Mouse (Mus musculus) cerebellum, adult 11 months (tissue): ENCODE measurements around the gene Ift20.
"Not testable (repeated sequence)": the region's sequence is repeated elsewhere in the genome, so short reads cannot be mapped to it uniquely, and the experiment has no call there.

Source experiments
- DNase-seq: peaks from one replicate; pipeline ENCODE4 v3.0.0; 2022

The Ift20 gene

GRCm38 (mm10) chr11:78568827-78569226 lies 32.7 kb downstream of the Ift20 start:
- DNase-seq = no peak

- DNase-seq = no peak
These were observed 33.6 kb downstream of the Ift20 start for GRCm38 (mm10) chr11:78569806-78570205.

GRCm38 (mm10) chr11:78571441-78571840 lies 35.3 kb downstream of the Ift20 start:
- DNase-seq = no peak

- no peak for DNase-seq
These were observed 35.7 kb downstream of the Ift20 start for GRCm38 (mm10) chr11:78571854-78572253.

GRCm38 (mm10) chr11:78574031-78574430 lies 37.9 kb downstream of the Ift20 start:
- DNase-seq = not testable (repeated sequence)

- no peak for DNase-seq
These were observed 38.4 kb downstream of the Ift20 start for GRCm38 (mm10) chr11:78574536-78574935.

- DNase-seq = no peak
These were observed 38.8 kb downstream of the Ift20 start for GRCm38 (mm10) chr11:78574975-78575374.

GRCm38 (mm10) chr11:78582848-78583247 lies 46.7 kb downstream of the Ift20 start:
- no peak for DNase-seq

- no peak for DNase-seq
These were observed 49.9 kb downstream of the Ift20 start for GRCm38 (mm10) chr11:78586099-78586498.

GRCm38 (mm10) chr11:78587677-78588076 lies 51.5 kb downstream of the Ift20 start:
- DNase-seq = not testable (repeated sequence)
